Mouse (Mus musculus) bone marrow macrophage, adult 2 months (primary cell): ENCODE results near the gene Tmem151b. TPM values are rescaled to one million over a fixed set of nuclear protein-coding genes. Genes with fewer than 3 reads are reported as not detected.
A peak's percentile ranks its signal among the peaks of the same experiment; 100 is the strongest.

ENCODE experiments used
- H3K27ac ChIP-seq: 2 replicates; pipeline ENCODE4 v1.5.1; 2012; ENCODE audit warnings: low read depth, low read length; ENCODE audit not compliant: insufficient read depth
- H3K4me1 ChIP-seq: 2 replicates; pipeline ENCODE4 v1.6.1; 2012; ENCODE audit warnings: low read length; ENCODE audit not compliant: control insufficient read depth, insufficient read depth
- H3K4me3 ChIP-seq: 2 replicates; pipeline ENCODE4 v1.5.1; 2012; ENCODE audit warnings: mild to moderate bottlenecking, low read length, moderate library complexity; ENCODE audit not compliant: insufficient read depth
- CTCF ChIP-seq: IDR thresholded peaks from 2 replicates; pipeline ENCODE4 v1.5.1; 2012; ENCODE audit warnings: low read depth, mild to moderate bottlenecking, low read length, moderate library complexity
- POLR2A ChIP-seq: IDR thresholded peaks from 2 replicates; pipeline ENCODE4 v1.6.1; 2012; ENCODE audit warnings: mild to moderate bottlenecking, low read depth, low read length, borderline replicate concordance
- polyA plus RNA-seq: library from polyadenylated mRNA; stranded (reverse); fragments of >200 nt; gene quantifications from 2 replicates; pipeline ENCODE4 v1.2.4, GENCODE M21; 2012; ENCODE audit not compliant: missing spikeins, insufficient read depth, insufficient read length

The Tmem151b gene
- polyA plus RNA-seq, 1 experiment = not detected

DNA sequence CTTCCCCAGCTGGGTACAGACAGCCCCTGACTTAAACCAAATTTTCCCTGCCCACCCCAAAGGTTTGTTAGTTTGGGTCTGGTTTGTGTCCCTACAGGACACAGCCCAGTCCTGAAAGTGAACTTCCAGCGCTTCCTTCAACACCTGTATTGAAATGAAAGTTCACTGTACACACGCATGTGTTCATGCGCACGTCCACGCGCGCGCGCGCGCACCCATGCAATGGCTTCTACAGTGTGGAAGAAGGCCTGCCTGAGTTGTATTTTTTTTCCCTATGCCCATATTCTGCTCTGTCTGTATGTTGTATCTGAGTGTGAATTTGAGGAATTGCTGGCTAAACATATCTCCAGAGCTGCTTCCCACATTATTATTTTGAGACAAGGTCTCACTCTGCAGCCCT is 15.6 kb upstream of the Tmem151b start:
- peak overlapping the region; percentile 82 for H3K4me3 ChIP-seq
- no peak for TF ChIP-seq POLR2A
- no peak for TF ChIP-seq CTCF
- H3K27ac ChIP-seq = no peak overlapping the region
- peaks cover 26% of the 10 kb centered on the region for H3K4me1 ChIP-seq

DNA sequence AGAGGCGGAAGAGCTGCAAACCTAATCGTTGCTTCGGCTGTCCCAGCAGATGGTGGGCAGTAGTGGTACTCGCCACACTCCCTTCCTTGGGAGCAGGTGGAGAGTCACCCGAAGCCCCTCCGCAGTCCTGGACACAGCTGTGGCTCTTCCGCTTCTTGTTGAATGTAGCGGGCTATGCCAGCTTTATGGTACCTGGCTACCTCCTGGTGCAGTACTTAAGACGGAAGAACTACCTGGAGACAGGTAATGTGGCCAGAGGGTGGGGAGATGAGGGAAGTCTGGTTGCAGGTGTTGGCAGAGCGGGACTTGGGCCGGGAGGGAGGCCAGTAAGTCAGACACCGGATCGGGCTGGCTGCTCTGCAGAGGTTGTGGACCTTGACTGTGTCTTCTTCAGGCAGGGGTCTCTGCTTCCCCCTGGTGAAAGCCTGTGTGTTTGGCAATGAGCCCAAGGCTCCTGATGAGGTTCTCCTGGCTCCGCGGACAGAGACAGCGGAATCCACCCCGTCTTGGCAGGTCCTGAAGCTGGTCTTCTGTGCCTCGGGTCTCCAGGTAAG is 15.1 kb upstream of the Tmem151b start:
- Histone ChIP-seq H3K4me1 (peaks cover 21% of the 10 kb centered on the region), H3K4me3 (peak overlapping the region; percentile 82), H3K27ac (peak overlapping the region; percentile 70)
- TF ChIP-seq POLR2A (no peak), CTCF (no peak)

DNA sequence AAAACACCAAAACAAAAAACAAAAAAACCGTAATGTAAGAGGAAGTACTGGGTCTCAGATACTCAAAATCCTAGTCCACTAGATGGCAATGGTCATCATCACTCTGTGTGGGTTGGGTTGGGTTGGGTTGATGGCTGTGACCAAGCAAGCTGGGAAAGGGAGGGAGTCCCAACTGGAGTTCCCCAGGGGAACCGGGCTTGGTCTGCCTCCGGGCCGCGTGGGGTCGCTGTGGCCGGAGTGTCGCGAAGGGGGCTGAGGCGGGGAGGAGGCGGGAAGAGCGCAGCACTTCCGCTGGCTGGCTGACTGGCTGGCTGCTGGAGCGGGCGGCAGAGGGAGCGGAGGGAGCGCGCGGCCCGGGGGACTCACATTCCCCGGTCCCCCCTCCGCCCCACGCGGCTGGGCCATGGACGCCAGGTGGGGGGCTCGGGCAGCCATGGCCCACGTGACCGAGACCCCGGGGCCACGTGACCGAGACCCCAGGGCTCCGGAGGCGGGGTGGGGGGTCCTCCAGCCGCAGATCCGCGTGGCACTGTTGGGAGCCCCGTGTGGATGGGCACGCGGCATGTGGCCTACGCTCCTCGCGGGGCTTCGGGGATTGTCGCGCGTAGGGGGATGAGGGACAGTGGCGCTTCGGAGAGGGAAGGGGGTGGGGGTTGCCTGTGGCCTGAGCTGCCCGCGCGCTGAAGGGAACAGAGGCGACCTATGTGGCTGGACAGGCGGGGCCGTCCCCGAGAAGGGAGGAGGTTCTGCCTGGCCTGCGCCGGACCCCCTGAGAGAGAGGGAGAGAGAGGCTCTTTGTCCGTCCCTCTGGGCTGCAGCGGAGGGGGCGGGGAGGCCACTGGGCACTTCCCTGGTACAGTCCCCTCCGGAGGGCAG is 14.4 kb upstream of the Tmem151b start, which contains the start of gene Slc35b2:
Gene Slc35b2 (plus strand): TSS at position 220 of the 876 bp plus-strand sequence.
- H3K4me3 ChIP-seq = peak within 1 kb of the TSS; percentile 82
- TF ChIP-seq CTCF (0 out of 2 replicates have a peak, but pooled peaks have one; percentile 12), POLR2A (no peak)
- peak within 1 kb of the TSS; percentile 70 for H3K27ac ChIP-seq
- peaks cover 17% of the 10 kb centered on the region for H3K4me1 ChIP-seq

GRCm38 (mm10) chr17:45563216-45563615 is 13.7 kb upstream of the Tmem151b start:
- H3K4me3 ChIP-seq = no peak overlapping the region
- no peak overlapping the region for H3K27ac ChIP-seq
- H3K4me1 ChIP-seq = peaks cover 20% of the 10 kb centered on the region
- TF ChIP-seq CTCF (no peak), POLR2A (no peak)

DNA sequence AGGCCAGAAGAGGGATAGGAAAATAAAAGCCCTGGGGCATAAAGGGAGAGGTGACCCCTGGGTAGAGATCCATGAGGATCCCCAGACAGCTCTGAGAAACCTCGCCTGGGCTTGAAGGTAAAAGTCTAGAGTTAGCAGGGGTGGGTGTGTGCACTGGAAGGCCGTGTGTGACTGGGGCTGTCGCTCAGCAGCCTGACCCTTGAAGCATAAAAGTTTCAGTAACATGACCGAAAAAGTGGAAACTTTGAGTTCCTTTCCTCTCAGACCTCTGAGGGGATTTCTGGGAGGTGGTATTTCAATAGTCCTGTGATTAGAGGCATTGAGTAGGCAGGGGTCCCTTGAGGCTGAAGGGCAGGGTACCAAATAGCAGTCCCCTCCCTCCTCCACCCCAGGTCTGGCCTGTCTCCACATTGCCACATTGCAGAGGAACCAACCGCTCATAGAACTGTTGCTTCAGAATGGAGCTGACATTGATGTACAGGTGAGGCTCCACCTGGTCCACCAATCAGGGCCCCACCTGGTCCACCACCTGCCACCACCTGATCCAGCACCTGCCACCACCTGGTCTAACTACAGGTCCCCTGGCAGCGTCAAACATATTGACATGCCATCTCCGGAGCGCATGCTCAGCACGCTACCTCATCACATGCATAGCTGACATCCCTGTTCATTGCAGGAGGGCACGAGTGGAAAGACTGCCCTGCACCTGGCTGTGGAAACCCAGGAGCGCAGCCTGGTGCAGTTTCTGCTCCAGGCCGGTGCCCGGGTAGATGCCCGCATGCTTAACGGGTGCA is 10.5 kb upstream of the Tmem151b start:
- no peak overlapping the region for H3K27ac ChIP-seq
- TF ChIP-seq POLR2A (no peak), CTCF (no peak)
- no peak overlapping the region for H3K4me3 ChIP-seq
- peaks cover 25% of the 10 kb centered on the region for H3K4me1 ChIP-seq

DNA sequence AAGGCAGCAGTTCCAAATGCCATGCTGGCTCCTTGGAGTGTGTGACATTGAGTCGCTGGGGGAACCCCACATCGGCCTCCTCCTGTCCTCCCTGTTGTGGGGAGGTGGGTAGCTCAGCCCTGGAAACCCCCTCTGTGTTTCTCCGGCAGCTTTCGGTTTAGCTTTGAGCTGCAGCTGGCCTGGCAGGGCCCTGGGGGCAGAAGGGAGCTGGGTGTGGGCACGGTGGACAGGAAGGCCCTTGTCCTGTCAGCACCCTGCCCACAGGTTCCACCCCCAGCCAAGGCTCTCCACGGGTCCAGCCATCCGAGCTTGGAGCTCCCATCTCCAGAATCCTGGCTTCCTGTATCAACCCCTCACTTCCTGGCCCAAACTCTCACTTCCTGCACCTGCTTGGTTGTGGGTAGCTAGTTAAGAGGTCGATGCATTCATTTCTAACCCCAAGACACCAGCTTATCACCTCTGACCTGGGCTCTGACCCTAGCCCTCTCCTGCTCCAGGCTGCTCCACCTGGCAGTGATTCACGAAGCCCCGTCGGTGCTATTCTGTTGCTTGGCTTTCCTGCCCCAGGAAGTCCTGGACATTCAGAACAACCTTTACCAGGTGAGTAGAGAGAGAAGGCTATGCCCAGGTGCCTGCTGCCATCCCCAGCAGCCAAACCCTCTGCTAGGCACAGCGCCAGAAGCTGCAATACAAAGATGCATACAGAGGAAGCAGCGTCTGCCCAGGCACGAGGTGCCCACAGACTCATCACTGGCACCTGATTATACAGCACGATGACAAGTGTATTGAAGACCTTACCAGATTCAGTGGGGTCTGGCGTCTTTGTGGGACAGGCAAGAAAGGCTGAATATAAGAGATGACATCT is 8.8 kb upstream of the Tmem151b start:
- Histone ChIP-seq H3K27ac (no peak overlapping the region), H3K4me1 (peaks cover 34% of the 10 kb centered on the region), H3K4me3 (peak overlapping the region; percentile 90)
- no peak for TF ChIP-seq CTCF
- no peak for TF ChIP-seq POLR2A

- Histone ChIP-seq H3K4me1 (peaks cover 28% of the 10 kb centered on the region), H3K27ac (peak overlapping the region; percentile 53), H3K4me3 (peak overlapping the region; percentile 90)
- TF ChIP-seq CTCF (no peak), POLR2A (no peak)
These were observed 7.9 kb upstream of the Tmem151b start for GRCm38 (mm10) chr17:45557246-45557824.

DNA sequence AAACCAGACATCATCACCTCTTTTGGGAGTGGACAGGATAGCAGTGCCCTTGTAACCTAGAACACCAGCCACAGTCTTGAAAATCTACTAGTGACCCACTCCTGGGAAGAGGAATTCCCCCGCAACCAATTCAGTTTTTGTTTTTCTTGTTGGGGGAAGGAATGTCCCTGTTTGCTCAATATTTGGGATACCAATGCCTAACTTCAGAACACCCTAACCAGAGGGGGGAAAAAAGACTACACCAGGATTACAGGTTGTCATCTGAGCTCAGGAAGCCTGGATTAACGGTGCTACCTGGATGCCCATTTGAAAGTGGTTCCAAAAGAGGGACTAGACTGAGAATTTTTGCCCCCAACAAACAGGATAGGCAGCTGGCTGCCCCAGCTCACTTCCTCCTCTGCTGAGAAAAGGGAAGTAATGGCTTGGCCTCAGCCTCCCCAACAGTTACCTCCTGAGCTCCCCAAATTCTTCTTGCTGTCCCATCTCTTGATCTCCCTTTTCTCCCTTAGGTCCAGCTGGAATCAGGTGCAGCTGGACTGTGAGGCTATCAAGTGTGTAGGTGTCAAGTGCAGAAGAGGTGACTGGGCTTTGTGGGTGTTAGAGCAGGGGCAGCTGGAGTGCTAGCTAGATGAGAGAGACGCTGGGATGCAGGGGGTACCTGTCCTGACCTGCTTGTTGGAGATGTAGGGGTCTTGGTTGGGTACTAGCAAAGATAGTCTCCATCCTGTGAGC is 7.2 kb upstream of the Tmem151b start:
- TF ChIP-seq POLR2A (no peak), CTCF (no peak)
- peaks cover 28% of the 10 kb centered on the region for H3K4me1 ChIP-seq
- peak overlapping the region; percentile 90 for H3K4me3 ChIP-seq
- peak overlapping the region; percentile 73 for H3K27ac ChIP-seq
